Mouse (Mus musculus) small intestine, adult 2 months (tissue): ENCODE data around the gene Commd9.

Experiments
- CTCF ChIP-seq: fragments of 200-500 bp; IDR thresholded peaks from 2 replicates; pipeline ENCODE4 v1.5.1; 2012; ENCODE audit warnings: low read depth, mild to moderate bottlenecking, control low read depth, inconsistent platforms, low read length, moderate library complexity, mixed read lengths; ENCODE audit not compliant: insufficient replicate concordance, insufficient read length; ENCODE audit errors: extremely low read depth
- POLR2A ChIP-seq: fragments of 200-500 bp; IDR thresholded peaks from 2 replicates; pipeline ENCODE4 v1.6.1; 2012; ENCODE audit warnings: low read depth, mild to moderate bottlenecking, control low read depth, inconsistent platforms, low read length, moderate library complexity

DNA sequence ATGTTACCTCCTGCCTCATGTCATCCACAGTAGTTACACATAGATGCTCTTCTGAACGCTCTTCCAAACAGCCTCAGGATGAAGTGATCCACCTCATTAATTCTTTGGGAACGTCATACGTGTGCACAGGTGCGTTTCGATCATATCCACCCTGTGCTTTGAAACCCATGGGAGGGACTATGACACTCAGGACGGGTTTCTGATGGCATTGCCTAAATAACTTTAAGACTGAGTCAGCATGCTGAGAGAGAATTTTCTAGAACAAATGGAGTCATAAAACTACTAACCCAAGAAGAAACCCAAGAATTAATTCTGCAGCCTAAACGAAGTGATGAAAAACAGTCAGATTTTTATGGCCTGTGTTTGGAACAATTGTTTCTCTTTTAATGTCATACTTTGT is 43.3 kb upstream of the Commd9 start:
- TF ChIP-seq CTCF: no peak
- TF ChIP-seq POLR2A: no peak
